Mouse (Mus musculus) stomach, postnatal 0 days (tissue): ENCODE results near the gene Fli1. TPM values are rescaled to one million over a fixed set of nuclear protein-coding genes. Genes with fewer than 3 reads are reported as not detected.

Experiments used
- ATAC-seq: fragments of 200-750 bp; cut with Nextera tagmentation; 2 replicates; pipeline ENCODE4 v1.8.0; 2017; ENCODE audit not compliant: low FRiP score, low TSS enrichment
- DNase-seq: peaks from one replicate; pipeline ENCODE4 v3.0.0-alpha.2; 2016; ENCODE audit warnings: low spot score
- H3K27ac ChIP-seq: fragments of 300-500 bp; sonication (generic); replicated peaks from 2 replicates; pipeline ENCODE4 v1.5.1; 2014; ENCODE audit warnings: mild to moderate bottlenecking, control low read depth
- H3K27me3 ChIP-seq: fragments of 300-500 bp; sonication (generic); 2 replicates; pipeline ENCODE4 v1.6.1; 2014; ENCODE audit warnings: low read length; ENCODE audit not compliant: control insufficient read depth, insufficient read depth
- H3K36me3 ChIP-seq: fragments of 300-500 bp; sonication (generic); 2 replicates; pipeline ENCODE4 v1.6.1; 2014; ENCODE audit warnings: low read length, mixed read lengths; ENCODE audit not compliant: control insufficient read depth, insufficient read depth
- H3K4me1 ChIP-seq: fragments of 300-500 bp; sonication (generic); replicated peaks from 2 replicates; pipeline ENCODE4 v1.6.1; 2014; ENCODE audit warnings: antibody characterized with exemption; ENCODE audit not compliant: control insufficient read depth, insufficient read depth
- H3K4me2 ChIP-seq: fragments of 300-500 bp; sonication (generic); replicated peaks from 2 replicates; pipeline ENCODE4 v1.6.1; 2014; ENCODE audit warnings: low read depth, mild to moderate bottlenecking, control low read depth, moderate library complexity
- H3K4me3 ChIP-seq: fragments of 300-500 bp; sonication (generic); 2 replicates; pipeline ENCODE4 v1.5.1; 2014; ENCODE audit warnings: low read depth, low read length, control low read depth
- H3K9ac ChIP-seq: fragments of 300-500 bp; sonication (generic); 2 replicates; pipeline ENCODE4 v1.6.1; 2014; ENCODE audit warnings: mild to moderate bottlenecking, low read length, control low read depth, mixed read lengths
- H3K9me3 ChIP-seq: fragments of 300-500 bp; sonication (generic); 2 replicates; pipeline ENCODE4 v1.6.1; 2016; ENCODE audit warnings: low read length; ENCODE audit not compliant: control insufficient read depth
- CTCF ChIP-seq: IDR thresholded peaks from 2 replicates; pipeline ENCODE4 v1.5.1; 2016; ENCODE audit warnings: antibody characterized with exemption, low read depth, mild to moderate bottlenecking, moderate library complexity
- EP300 ChIP-seq: optimal IDR thresholded peaks from 2 replicates; pipeline ENCODE3; 2016; ENCODE audit warnings: antibody characterized with exemption
- WGBS: fragments of 180-500 bp; shearing (Covaris S2); extraction: QIAGEN DNeasy Blood & Tissue Kit; methylation state at CpG from one replicate; pipeline ENCODE4 v1.1.7; 2014; 5-methylcytosine and 5-hydroxymethylcytosine counted together
- polyA plus RNA-seq: library from polyadenylated mRNA; unstranded; fragments of >200 nt; fragmentation: Nextera tagmentation; extraction: Ambion mirVana; gene quantifications from 2 replicates; pipeline ENCODE4 v1.2.1, GENCODE M21; 2015

Gene Fli1
- polyA plus RNA-seq, 1 experiment from 2014 or later: 4.9 TPM

- ATAC-seq (no peak), DNase-seq (no peak)
- Histone ChIP-seq H3K4me1 (no peaks in the 10 kb centered on the region), H3K4me2 (no peak overlapping the region), H3K36me3 (no peaks in the 10 kb centered on the region), H3K9me3 (no peaks in the 10 kb centered on the region), H3K9ac (no peak overlapping the region), H3K4me3 (no peak overlapping the region), H3K27me3 (no peaks in the 10 kb centered on the region), H3K27ac (no peak overlapping the region)
- no peak for TF ChIP-seq EP300
- TF ChIP-seq CTCF: no peak
- whole genome bisulfite sequencing: 83% methylated on average over 6 of the region's 6 CpGs
These were observed 41.2 kb upstream of the Fli1 start for GRCm38 (mm10) chr9:32583905-32584304.

DNA sequence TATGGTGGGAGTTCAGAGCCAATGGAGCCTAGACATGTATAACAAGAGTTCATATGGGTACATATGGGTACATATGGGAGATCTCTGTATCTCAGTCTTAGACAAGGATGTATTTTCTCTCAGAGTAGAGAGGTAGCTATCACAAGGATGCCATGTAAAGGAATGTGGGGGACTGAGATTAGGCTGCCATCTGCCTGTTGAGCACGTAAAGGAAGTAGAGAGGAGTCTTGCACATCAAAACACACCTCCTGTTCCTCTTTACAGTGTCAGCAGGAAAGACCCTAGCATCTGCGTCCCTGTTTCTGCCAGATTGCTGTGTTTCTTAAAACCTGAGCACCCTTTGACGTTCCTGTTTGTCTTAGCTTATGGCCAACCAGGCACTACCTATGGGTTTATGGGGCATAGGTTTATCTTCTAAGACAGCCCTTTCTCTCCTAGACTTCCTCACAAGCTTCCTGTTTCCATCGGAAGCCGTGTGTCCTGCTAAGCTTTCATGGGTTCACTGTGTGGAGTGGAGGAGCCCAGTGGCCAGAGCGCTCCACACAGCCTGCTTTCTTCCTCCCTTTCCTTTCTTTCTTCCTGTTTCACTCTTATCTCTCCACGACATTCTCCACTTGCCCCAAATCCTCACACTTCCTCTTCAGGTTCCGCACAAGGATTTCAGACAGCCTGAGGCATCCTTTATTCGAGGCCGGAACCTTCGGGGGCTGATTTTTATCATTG, 39.4 kb upstream of the Fli1 start:
- no peak overlapping the region for H3K4me2 ChIP-seq
- no peak overlapping the region for H3K27ac ChIP-seq
- ATAC-seq: no peak
- H3K4me1 ChIP-seq: no peaks in the 10 kb centered on the region
- 72% methylated on average over 11 of the region's 11 CpGs for WGBS
- H3K27me3 ChIP-seq: no peaks in the 10 kb centered on the region
- H3K9me3 ChIP-seq: no peaks in the 10 kb centered on the region
- H3K4me3 ChIP-seq: no peak overlapping the region
- no peak overlapping the region for H3K9ac ChIP-seq
- TF ChIP-seq CTCF (0 out of 2 replicates have a peak, but pooled peaks have one; percentile 17), EP300 (no peak)
- no peak for DNase-seq
- H3K36me3 ChIP-seq: no peaks in the 10 kb centered on the region

- Histone ChIP-seq H3K9ac (no peak overlapping the region), H3K9me3 (no peaks in the 10 kb centered on the region), H3K27me3 (no peaks in the 10 kb centered on the region), H3K4me2 (no peak overlapping the region), H3K4me3 (no peak overlapping the region), H3K4me1 (no peaks in the 10 kb centered on the region), H3K27ac (no peak overlapping the region), H3K36me3 (no peaks in the 10 kb centered on the region)
- ATAC-seq (no peak), DNase-seq (no peak)
- no peak for TF ChIP-seq CTCF
- TF ChIP-seq EP300: no peak
- WGBS: 86% methylated on average over 2 of the region's 2 CpGs
These were observed 35.8 kb upstream of the Fli1 start for GRCm38 (mm10) chr9:32578411-32578810.

DNA sequence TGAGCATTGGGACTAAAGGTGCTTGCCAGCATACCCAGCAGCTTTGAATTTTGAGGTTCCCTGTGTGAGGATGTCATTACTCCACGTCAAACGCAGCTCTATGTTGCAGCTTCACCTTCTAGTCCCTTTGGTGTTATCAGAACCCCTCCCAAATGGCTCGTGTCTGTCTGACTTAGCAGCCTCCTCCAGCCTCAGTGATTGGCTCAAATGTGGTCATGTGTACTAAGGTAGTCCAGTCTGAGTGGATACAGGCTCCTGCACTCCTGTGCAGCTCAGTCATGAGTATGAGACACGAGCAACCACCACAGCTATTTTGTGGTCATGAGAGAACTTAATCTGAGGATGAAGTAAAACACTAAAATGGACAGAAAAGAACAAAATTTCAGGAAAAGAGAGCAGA, 31.0 kb upstream of the Fli1 start:
- no peak for DNase-seq
- Histone ChIP-seq H3K27me3 (no peaks in the 10 kb centered on the region), H3K9ac (no peak overlapping the region), H3K9me3 (no peaks in the 10 kb centered on the region), H3K4me1 (no peaks in the 10 kb centered on the region), H3K27ac (no peak overlapping the region), H3K4me3 (no peak overlapping the region), H3K4me2 (no peak overlapping the region), H3K36me3 (no peaks in the 10 kb centered on the region)
- 56% methylated on average over 4 of the region's 4 CpGs for WGBS
- TF ChIP-seq EP300 (no peak), CTCF (no peak)
- no peak for ATAC-seq

- Histone ChIP-seq H3K9ac (no peak overlapping the region), H3K9me3 (no peaks in the 10 kb centered on the region), H3K27me3 (no peaks in the 10 kb centered on the region), H3K4me1 (no peaks in the 10 kb centered on the region), H3K4me2 (no peak overlapping the region), H3K27ac (no peak overlapping the region), H3K36me3 (no peaks in the 10 kb centered on the region), H3K4me3 (no peak overlapping the region)
- ATAC-seq (no peak), DNase-seq (no peak)
- TF ChIP-seq CTCF (no peak), EP300 (no peak)
- WGBS: 41% methylated on average over 4 of the region's 4 CpGs
These were observed 29.0 kb upstream of the Fli1 start for GRCm38 (mm10) chr9:32571676-32572075.

GRCm38 (mm10) chr9:32570547-32570946, 27.9 kb upstream of the Fli1 start:
- TF ChIP-seq CTCF (no peak), EP300 (no peak)
- Histone ChIP-seq H3K4me1 (no peaks in the 10 kb centered on the region), H3K27me3 (no peaks in the 10 kb centered on the region), H3K4me3 (no peak overlapping the region), H3K27ac (no peak overlapping the region), H3K9ac (no peak overlapping the region), H3K9me3 (no peaks in the 10 kb centered on the region), H3K36me3 (no peaks in the 10 kb centered on the region), H3K4me2 (no peak overlapping the region)
- ATAC-seq: no peak
- no peak for DNase-seq
- WGBS: 84% methylated on average over 5 of the region's 5 CpGs
